Mouse (Mus musculus): ENCODE results near the gene Acadsb. TPM values are rescaled to one million over a fixed set of nuclear protein-coding genes. Genes with fewer than 3 reads are reported as not detected.
"Not testable (repeated sequence)": the region's sequence is repeated elsewhere in the genome, so short reads cannot be mapped to it uniquely, and the experiment has no call there.

Acadsb gene
- polyA plus RNA-seq, 1 experiment from 2014 or later: 91.3 TPM

- H3K27ac ChIP-seq (replicated peaks; ENCODE audit: low read depth, low read length); H3K9ac ChIP-seq (ENCODE audit: low read depth, low read length); H3K4me1 ChIP-seq (ENCODE audit: control insufficient read depth, insufficient read depth, low read length); H3K9me3 ChIP-seq (ENCODE audit: control insufficient read depth, low read length); H3K27me3 ChIP-seq (replicated peaks; ENCODE audit: control insufficient read depth, insufficient read depth, low read length); DNase-seq (ENCODE audit: low spot score); H3K4me3 ChIP-seq (ENCODE audit: low read depth, low read length); ATAC-seq (ENCODE audit: low read depth); H3K4me2 ChIP-seq (ENCODE audit: low read depth, low read length): not testable (repeated sequence)
- peaks cover 51% of the 10 kb centered on the region for H3K36me3 ChIP-seq (ENCODE audit: control insufficient read depth, insufficient read depth, low read length)
- 96% methylated on average over 6 of the region's 7 CpGs for WGBS
Observed at GRCm38 (mm10) chr7:131391761-131392160, 18.6 kb upstream of the Acadsb start.

GRCm38 (mm10) chr7:131409321-131409987 lies 947 bp upstream of the Acadsb start:
- Histone ChIP-seq H3K27ac (replicated peaks; ENCODE audit: low read depth, low read length) (peak overlapping the region; percentile 65; the same call in 1 of the 2 replicates), H3K27me3 (replicated peaks; ENCODE audit: control insufficient read depth, insufficient read depth, low read length) (no peaks in the 10 kb centered on the region), H3K9ac (ENCODE audit: low read depth, low read length) (peak overlapping the region; percentile 94), H3K4me3 (ENCODE audit: low read depth, low read length) (peak overlapping the region; percentile 93), H3K4me2 (ENCODE audit: low read depth, low read length) (peak overlapping the region; percentile 80), H3K4me1 (ENCODE audit: control insufficient read depth, insufficient read depth, low read length) (peaks cover 15% of the 10 kb centered on the region), H3K9me3 (ENCODE audit: control insufficient read depth, low read length) (no peaks in the 10 kb centered on the region), H3K36me3 (ENCODE audit: control insufficient read depth, insufficient read depth, low read length) (no peaks in the 10 kb centered on the region)
- DNase-seq (ENCODE audit: low spot score) (peak; percentile 26), ATAC-seq (ENCODE audit: low read depth) (no peak)
- 5% methylated on average over 16 of the region's 16 CpGs for WGBS

DNA sequence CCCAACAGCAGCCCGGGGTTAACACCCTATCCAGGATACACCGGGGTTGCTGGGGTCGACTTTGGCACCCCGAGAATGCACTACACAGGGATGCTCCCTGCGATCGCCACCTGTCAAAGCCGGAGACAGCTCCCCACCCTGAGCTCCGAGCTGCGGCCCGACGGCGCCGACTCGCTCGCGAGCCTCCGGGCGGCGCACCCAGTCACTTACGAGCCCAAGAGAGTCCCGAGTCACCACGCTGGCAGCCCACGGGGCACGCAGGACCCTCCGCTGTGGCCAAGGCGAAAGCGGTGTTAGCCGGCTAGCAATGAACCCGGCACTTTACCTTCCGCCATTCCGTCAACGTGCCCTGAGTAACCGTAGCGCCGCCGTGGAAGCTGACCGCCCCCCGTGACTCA lies 414 bp upstream of the Acadsb start:
- peak overlapping the region; percentile 80 for H3K4me2 ChIP-seq (ENCODE audit: low read depth, low read length)
- H3K9ac ChIP-seq (ENCODE audit: low read depth, low read length): peak overlapping the region; percentile 94
- 1% methylated on average over 15 of the region's 38 CpGs for WGBS
- H3K4me1 ChIP-seq (ENCODE audit: control insufficient read depth, insufficient read depth, low read length): peaks cover 15% of the 10 kb centered on the region
- ATAC-seq (ENCODE audit: low read depth) (peak; percentile 53), DNase-seq (ENCODE audit: low spot score) (no peak)
- peak overlapping the region; percentile 65 for H3K27ac ChIP-seq (replicated peaks; ENCODE audit: low read depth, low read length)
- H3K4me3 ChIP-seq (ENCODE audit: low read depth, low read length): peak overlapping the region; percentile 93
- no peaks in the 10 kb centered on the region for H3K9me3 ChIP-seq (ENCODE audit: control insufficient read depth, low read length)
- H3K27me3 ChIP-seq (replicated peaks; ENCODE audit: control insufficient read depth, insufficient read depth, low read length): no peaks in the 10 kb centered on the region
- H3K36me3 ChIP-seq (ENCODE audit: control insufficient read depth, insufficient read depth, low read length): no peaks in the 10 kb centered on the region

- H3K4me2 ChIP-seq (ENCODE audit: low read depth, low read length): peak overlapping the region; percentile 80
- no peak for ATAC-seq (ENCODE audit: low read depth)
- H3K27ac ChIP-seq (replicated peaks; ENCODE audit: low read depth, low read length): no peak overlapping the region
- H3K27me3 ChIP-seq (replicated peaks; ENCODE audit: control insufficient read depth, insufficient read depth, low read length): no peaks in the 10 kb centered on the region
- H3K4me1 ChIP-seq (ENCODE audit: control insufficient read depth, insufficient read depth, low read length): peaks cover 15% of the 10 kb centered on the region
- peak overlapping the region; percentile 94 for H3K9ac ChIP-seq (ENCODE audit: low read depth, low read length)
- H3K36me3 ChIP-seq (ENCODE audit: control insufficient read depth, insufficient read depth, low read length): no peaks in the 10 kb centered on the region
- peak overlapping the region; percentile 93 for H3K4me3 ChIP-seq (ENCODE audit: low read depth, low read length)
- peak; percentile 14 for DNase-seq (ENCODE audit: low spot score)
- WGBS: 40% methylated on average over 10 of the region's 10 CpGs
- no peaks in the 10 kb centered on the region for H3K9me3 ChIP-seq (ENCODE audit: control insufficient read depth, low read length)
Observed at GRCm38 (mm10) chr7:131411221-131411940, 980 bp downstream of the Acadsb start.

DNA sequence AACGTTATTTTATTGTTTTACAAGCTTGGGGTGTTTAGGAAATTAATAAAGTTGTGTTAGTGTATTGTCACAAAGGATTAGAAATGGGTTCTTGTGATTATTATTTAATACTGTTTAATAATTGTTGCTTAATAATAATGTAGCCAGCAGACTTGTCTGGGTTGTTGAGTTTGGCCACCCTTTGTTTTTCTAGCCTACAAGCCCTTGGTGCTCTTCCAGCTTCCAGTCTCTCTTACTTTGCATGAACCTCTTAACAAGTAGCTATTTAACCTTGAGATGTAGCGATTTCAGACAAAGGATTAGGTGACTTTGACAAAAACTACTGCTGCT lies 1.5 kb downstream of the Acadsb start:
- Histone ChIP-seq H3K9me3 (ENCODE audit: control insufficient read depth, low read length) (no peaks in the 10 kb centered on the region), H3K4me2 (ENCODE audit: low read depth, low read length) (peak overlapping the region; percentile 80), H3K9ac (ENCODE audit: low read depth, low read length) (no peak overlapping the region), H3K27ac (replicated peaks; ENCODE audit: low read depth, low read length) (no peak overlapping the region), H3K4me1 (ENCODE audit: control insufficient read depth, insufficient read depth, low read length) (peaks cover 15% of the 10 kb centered on the region), H3K27me3 (replicated peaks; ENCODE audit: control insufficient read depth, insufficient read depth, low read length) (no peaks in the 10 kb centered on the region), H3K4me3 (ENCODE audit: low read depth, low read length) (peak overlapping the region; percentile 93; the same call in 1 of the 2 replicates), H3K36me3 (ENCODE audit: control insufficient read depth, insufficient read depth, low read length) (no peaks in the 10 kb centered on the region)
- no peak for ATAC-seq (ENCODE audit: low read depth)
- WGBS: 76% methylated on average over 2 of the region's 2 CpGs
- no peak for DNase-seq (ENCODE audit: low spot score)

- not testable (repeated sequence) for H3K4me3 ChIP-seq (ENCODE audit: low read depth, low read length); DNase-seq (ENCODE audit: low spot score); H3K9ac ChIP-seq (ENCODE audit: low read depth, low read length); H3K27ac ChIP-seq (replicated peaks; ENCODE audit: low read depth, low read length); ATAC-seq (ENCODE audit: low read depth); H3K9me3 ChIP-seq (ENCODE audit: control insufficient read depth, low read length); H3K36me3 ChIP-seq (ENCODE audit: control insufficient read depth, insufficient read depth, low read length); H3K4me1 ChIP-seq (ENCODE audit: control insufficient read depth, insufficient read depth, low read length); H3K4me2 ChIP-seq (ENCODE audit: low read depth, low read length); H3K27me3 ChIP-seq (replicated peaks; ENCODE audit: control insufficient read depth, insufficient read depth, low read length)
Observed at GRCm38 (mm10) chr7:131416742-131417141, 6.3 kb downstream of the Acadsb start.

GRCm38 (mm10) chr7:131417605-131418004 lies 7.2 kb downstream of the Acadsb start:
- Histone ChIP-seq H3K27ac (replicated peaks; ENCODE audit: low read depth, low read length) (no peak overlapping the region), H3K9ac (ENCODE audit: low read depth, low read length) (no peak overlapping the region), H3K4me1 (ENCODE audit: control insufficient read depth, insufficient read depth, low read length) (no peaks in the 10 kb centered on the region), H3K36me3 (ENCODE audit: control insufficient read depth, insufficient read depth, low read length) (no peaks in the 10 kb centered on the region), H3K9me3 (ENCODE audit: control insufficient read depth, low read length) (no peaks in the 10 kb centered on the region), H3K4me3 (ENCODE audit: low read depth, low read length) (no peak overlapping the region), H3K4me2 (ENCODE audit: low read depth, low read length) (no peak overlapping the region), H3K27me3 (replicated peaks; ENCODE audit: control insufficient read depth, insufficient read depth, low read length) (no peaks in the 10 kb centered on the region)
- DNase-seq (ENCODE audit: low spot score) (no peak), ATAC-seq (ENCODE audit: low read depth) (no peak)

DNA sequence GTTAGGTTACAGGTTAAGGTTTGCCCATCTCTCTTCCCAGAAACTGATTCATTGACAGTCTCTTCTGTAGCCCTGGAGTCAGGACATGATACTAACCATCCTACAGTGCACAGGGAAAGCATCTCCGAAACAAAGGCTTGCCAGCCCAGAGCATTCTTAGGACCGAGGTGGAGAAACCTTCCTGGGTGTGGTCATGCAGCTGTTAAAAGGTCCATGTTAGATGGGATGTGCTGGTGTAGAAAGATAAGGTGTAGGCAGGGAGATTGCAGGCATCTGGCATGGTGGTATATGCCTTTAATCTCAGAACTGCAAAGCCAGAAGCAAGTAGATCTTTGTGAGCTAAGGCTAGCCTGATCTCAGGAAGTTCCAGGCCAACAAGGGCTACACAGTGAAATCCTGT lies 14.5 kb downstream of the Acadsb start:
- DNase-seq (ENCODE audit: low spot score): no peak
- no peak overlapping the region for H3K27ac ChIP-seq (replicated peaks; ENCODE audit: low read depth, low read length)
- peaks cover 31% of the 10 kb centered on the region for H3K36me3 ChIP-seq (ENCODE audit: control insufficient read depth, insufficient read depth, low read length)
- H3K27me3 ChIP-seq (replicated peaks; ENCODE audit: control insufficient read depth, insufficient read depth, low read length): no peaks in the 10 kb centered on the region
- no peaks in the 10 kb centered on the region for H3K9me3 ChIP-seq (ENCODE audit: control insufficient read depth, low read length)
- no peaks in the 10 kb centered on the region for H3K4me1 ChIP-seq (ENCODE audit: control insufficient read depth, insufficient read depth, low read length)
- WGBS: 80% methylated on average over 2 of the region's 2 CpGs
- ATAC-seq (ENCODE audit: low read depth): no peak
- H3K4me2 ChIP-seq (ENCODE audit: low read depth, low read length): no peak overlapping the region
- no peak overlapping the region for H3K9ac ChIP-seq (ENCODE audit: low read depth, low read length)
- no peak overlapping the region for H3K4me3 ChIP-seq (ENCODE audit: low read depth, low read length)

DNA sequence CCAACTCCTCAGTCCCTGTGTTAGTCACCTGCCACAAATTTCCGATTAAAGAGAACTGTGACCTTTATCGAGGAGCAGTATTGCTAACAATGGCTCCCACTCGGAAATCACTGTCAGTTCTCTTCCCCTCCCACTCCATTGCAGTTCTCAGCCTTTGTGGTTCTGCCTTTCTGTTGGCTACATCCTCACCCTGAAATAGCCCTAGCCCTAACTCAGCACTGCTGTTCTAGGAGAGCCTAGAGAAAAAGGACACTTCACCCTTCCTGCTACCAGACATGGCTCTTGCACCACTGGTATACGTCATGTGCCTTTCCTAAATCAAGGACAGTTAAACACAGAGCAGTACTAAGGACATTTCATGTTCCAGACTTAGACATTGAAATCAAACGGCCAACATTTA lies 16.9 kb downstream of the Acadsb start:
- H3K4me3 ChIP-seq (ENCODE audit: low read depth, low read length): no peak overlapping the region

More for the DNA sequence above, 16.9 kb downstream of the Acadsb start:
- H3K9me3 ChIP-seq (ENCODE audit: control insufficient read depth, low read length): 0 out of 2 replicates have a peak, but pooled peaks cover 5% of the 10 kb centered on the region
- H3K9ac ChIP-seq (ENCODE audit: low read depth, low read length): no peak overlapping the region
- no peaks in the 10 kb centered on the region for H3K27me3 ChIP-seq (replicated peaks; ENCODE audit: control insufficient read depth, insufficient read depth, low read length)
- no peak for ATAC-seq (ENCODE audit: low read depth)
- no peak for DNase-seq (ENCODE audit: low spot score)
- 90% methylated on average over 5 of the region's 5 CpGs for WGBS
- H3K4me1 ChIP-seq (ENCODE audit: control insufficient read depth, insufficient read depth, low read length): no peaks in the 10 kb centered on the region
- H3K36me3 ChIP-seq (ENCODE audit: control insufficient read depth, insufficient read depth, low read length): peaks cover 51% of the 10 kb centered on the region
- H3K4me2 ChIP-seq (ENCODE audit: low read depth, low read length): no peak overlapping the region
- H3K27ac ChIP-seq (replicated peaks; ENCODE audit: low read depth, low read length): no peak overlapping the region

Measured in embryonic facial prominence, embryonic 14.5 days (tissue).